Mouse (Mus musculus) stomach, postnatal 0 days (tissue): ENCODE data around the gene Usp49.

Experiments
- CTCF ChIP-seq: IDR thresholded peaks from 2 replicates; pipeline ENCODE4 v1.5.1; 2016; ENCODE audit warnings: antibody characterized with exemption, low read depth, mild to moderate bottlenecking, moderate library complexity
- EP300 ChIP-seq: optimal IDR thresholded peaks from 2 replicates; pipeline ENCODE3; 2016; ENCODE audit warnings: antibody characterized with exemption

DNA sequence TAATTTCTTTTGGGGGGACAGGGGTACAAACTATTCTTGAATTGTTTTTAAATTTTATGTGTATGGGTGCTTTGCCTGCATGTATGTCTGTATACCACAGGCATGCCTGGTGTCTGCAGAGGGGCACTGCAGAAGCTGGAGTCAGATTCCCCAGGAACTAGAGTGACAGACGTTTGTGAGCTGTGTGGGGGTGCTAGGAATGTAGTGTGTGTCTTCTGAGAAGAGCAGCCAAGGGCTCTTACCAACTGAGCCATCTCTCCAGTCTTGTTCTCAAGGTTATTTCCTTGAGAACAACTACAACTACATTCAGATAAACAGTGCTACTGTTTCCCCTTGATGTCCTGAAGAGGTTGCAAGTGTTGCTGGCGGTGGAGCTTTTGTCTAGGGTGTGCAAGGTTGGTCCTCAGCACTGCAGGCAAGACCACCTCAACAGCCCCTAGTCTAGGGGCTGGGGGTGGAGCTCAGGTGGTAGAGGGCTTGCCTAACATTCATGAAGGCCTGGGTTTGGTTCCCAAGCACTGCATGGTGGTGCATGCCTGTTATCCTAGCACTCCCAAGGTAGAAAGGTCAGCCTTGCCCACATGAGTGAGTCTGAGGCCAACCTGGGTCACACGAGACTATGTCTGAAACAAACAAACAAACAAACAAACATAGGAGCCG, 1.8 kb downstream of the Usp49 start:
- TF ChIP-seq CTCF = no peak
- TF ChIP-seq EP300 = no peak
